Mouse (Mus musculus) retina, postnatal 7 days (tissue): Measurements from ENCODE around the gene Zfp109.
"Not testable (repeated sequence)": the region's sequence is repeated elsewhere in the genome, so short reads cannot be mapped to it uniquely, and the experiment has no call there.

Experiments
- DNase-seq: peaks from one replicate; pipeline ENCODE4 v3.0.0-alpha.2; 2012; ENCODE audit warnings: low read depth, low spot score

Gene Zfp109

DNA sequence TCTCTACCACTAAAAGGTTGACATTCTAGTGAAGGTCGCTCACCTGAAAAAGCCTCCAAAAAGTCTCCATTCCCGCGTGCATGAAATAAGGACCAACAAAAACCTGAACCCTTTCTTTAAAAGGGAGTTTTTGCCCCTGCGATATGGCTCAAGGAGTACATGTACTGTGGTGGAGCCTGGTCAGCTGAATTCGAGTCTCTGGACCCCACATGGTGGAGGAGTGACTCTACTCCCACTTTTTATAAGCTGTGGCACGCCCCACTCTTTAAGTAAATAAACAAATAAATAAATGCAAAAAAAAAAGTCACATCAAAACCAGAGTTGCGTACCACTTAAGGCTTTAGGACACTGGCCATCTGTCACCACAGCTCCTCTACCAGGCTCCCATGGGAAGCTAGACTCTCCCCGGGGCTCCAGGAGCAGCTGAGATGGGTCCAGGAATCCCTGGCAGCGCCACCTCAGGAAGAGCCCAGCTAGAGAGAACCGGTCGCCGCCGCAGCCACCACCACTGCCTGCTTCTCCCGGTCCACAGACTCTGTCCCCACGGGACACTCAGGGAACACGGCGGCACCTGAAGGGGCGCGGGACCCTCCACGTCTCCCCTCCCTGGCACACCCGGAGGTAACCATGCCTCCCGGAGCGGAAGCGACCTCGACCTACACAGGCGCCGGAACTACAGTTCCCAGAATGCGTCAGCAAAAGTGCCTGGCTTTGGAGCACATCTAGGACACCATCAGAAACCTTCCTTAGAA, at the start of gene Zfp109:
Gene Zfp109, minus strand, starts transcription at position 521 of the 752 bp plus-strand sequence.
- DNase-seq: peak; percentile 42

DNA sequence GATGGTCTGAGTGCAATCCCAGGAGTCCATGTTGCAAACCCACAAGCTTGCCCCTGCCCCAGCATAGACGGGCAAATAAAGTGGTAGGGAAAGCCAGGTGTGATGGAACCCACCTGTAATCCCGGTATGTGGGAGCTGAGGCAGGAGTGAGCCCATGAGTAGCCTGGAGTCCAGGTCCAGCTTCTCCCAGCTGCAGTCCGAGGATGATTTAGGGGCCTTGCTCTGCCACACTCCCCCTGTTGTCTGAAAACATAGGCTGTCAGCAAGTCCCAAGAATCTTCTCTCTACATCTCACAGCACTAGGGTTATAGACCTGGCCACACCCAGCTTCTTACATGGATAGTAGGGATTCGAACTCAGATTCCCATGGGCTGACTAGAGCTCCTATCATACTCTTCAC, 49.6 kb upstream of the Zfp109 start:
- DNase-seq: no peak

DNA sequence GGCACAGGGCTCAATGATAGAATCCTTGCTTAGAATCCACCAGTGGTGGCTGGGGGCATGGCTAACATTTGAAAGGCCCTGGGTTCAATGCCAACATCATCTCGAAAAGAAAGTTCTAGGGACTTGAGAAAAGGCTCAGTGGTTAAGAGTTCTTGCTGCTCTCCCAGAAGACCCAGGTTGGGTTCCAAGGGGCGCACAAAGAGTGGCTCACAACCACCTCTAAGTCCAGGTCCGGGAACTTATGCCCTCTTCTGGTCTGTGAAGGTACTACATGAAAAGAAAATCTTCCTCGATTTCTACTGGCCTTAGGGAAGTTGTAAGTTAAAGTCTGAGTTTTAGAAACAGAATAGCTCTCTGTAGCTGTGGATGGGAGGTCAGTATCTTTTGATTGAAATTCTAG, 48.7 kb upstream of the Zfp109 start:
- DNase-seq: no peak

DNA sequence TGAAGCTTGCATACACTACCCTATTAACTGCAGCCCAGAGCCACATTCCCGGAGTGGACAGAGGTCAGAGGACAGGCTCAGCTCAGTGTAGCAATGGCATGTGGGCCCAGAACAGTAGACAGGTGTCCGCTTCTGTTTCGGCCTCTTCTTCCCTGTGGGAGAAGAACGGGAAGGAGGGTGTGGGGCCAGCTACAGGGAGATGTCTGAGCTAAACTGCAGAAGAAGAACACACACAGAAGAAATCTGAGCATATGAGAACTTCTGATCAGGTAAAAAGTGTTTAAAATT, 43.4 kb upstream of the Zfp109 start:
- DNase-seq: no peak

DNA sequence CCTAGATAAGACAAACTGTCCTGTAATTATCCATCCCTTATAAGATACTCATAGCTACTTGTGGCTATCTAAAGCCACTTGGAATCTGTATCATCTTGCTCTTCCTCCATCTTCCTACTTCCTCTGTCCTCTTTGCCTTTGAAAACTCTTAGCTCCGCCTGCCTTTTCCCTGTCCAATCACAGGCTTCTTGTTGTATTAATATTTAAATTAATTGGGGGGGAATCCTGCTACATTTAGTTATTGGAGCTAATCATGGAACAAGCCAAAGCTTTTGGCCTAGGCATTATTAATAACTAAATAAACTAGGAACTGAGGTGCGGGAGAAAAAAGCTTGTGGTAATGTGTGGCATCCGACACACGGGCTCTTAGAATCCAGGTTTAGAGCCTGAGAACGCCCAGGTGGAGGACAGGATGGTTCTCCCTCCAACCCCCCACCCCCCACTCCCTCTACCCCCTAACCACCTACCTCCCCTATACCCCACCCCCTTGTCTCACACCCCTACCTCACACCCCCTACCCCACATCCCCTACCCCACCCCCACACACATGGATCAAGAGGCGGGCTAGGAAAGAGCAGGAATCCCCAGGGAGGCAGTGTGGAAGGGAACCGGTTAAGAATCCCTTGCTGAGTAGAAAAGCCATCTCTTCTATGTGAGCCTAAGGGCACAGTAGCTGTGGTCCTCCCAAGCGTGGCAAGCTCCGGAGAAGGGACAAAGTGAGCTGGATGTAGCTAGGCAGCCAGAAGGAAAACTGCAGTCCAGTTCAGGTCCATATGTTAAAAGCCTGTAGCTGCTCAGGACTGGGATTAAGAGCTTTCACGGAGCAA, 42.9 kb upstream of the Zfp109 start:
- DNase-seq: no peak

DNA sequence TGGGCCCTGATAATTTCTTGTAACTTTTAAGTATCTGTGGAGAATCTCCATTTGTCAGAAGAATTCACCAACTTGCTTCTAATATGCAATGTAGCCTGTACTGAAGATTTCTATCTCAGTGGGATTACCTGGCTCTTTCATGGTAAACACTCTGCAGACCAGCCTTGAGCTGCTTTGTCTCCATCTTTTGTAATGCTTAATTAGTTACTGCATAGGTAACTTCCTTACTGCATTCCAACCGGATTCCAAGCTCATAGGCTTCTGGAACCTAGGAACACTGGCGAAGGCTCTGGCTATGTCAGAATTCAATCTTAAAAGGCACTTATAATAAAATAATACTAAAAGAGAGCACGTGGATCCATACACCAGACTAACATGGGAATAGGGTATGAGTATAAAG, 41.4 kb upstream of the Zfp109 start:
- not testable (repeated sequence) for DNase-seq

DNA sequence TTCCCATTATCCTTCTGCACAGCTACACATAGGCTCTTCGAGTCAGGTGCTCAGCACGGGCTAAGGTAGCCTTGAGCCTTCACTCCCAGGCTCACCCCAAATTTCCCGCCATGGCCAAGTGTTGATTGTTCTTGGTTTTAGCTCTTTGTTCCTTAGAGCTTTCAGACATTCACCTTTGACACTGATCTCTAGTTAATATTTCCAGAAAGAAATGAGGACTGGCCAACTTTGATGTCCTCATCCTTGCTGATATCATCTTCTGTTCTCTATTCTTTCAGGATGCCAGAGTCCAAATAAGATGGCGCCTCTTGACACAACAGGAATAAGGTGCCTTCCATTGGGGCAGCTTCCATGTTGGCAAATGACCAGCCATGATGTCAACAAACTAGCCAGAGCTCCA, 37.1 kb upstream of the Zfp109 start:
- DNase-seq: no peak

DNA sequence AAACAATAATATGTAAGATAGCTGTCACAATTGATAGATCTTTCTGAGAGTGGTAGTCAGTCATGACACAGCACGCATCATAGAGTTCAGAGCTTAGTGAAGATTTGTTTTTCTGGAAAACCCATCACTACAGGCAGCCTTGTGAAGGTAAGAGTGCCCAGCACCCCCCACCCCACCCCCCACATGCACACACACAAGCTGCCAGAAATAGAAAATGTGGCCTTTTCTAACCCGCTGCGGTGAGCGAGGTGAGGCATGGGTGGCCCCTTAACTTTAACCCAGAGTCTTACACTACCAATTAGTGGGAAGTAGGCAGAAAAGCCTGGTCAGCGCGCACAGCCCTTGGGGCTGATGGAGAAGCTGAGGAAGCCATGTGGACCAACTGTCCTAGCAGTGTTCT, 33.8 kb upstream of the Zfp109 start:
- DNase-seq: no peak

DNA sequence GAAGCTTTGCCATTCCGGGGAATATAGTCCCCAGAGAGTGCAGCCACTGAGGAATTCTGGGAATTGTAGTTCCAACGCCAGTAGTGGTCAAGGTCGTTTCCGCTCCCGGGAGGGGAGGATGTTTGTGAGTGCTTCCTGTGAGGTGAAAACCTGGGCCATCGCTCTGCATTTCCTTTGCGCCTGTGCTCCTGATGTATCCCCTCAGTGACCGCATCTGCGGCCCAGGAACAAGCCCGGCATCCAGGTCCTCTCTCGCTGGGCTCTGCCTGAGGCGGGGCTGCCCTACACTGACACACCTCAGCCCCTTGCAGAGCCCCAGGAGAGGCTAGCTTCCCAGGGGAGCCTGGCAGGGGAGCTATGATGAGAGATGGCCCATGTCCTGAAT, 32.9 kb upstream of the Zfp109 start, which contains the start of gene Zfp93:
Gene Zfp93, plus strand, starts transcription at position 133 of the 385 bp plus-strand sequence.
- DNase-seq: peak; percentile 74

DNA sequence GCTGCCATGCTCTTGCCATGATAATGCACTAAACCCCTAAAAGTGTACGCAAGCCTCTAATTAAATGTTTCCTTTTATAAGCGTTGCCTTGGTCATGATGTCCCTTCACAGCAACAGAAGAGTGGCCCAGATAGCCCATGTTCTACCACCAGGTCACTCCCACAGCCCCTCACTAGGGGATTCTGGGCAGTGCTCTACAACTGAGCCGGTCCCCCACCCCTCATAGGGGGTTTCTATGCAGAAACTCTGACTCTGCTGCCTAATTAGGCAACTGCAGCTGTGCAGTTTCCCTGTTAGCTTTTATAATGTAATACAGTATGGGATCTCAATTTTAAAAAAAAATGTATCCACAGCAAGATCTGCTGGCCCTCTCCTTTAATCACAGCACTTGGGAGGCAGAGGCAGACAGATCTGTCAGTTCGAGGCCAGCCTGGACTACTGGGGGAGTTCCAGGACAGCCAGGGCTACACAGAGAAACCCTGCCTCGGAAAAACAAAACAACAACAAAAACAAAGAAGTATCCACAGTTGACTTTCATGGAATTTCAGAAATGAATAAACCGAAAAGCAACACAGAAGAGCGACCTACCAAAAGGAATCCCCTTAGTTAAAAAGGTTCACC, 32.4 kb upstream of the Zfp109 start:
- DNase-seq: no peak

DNA sequence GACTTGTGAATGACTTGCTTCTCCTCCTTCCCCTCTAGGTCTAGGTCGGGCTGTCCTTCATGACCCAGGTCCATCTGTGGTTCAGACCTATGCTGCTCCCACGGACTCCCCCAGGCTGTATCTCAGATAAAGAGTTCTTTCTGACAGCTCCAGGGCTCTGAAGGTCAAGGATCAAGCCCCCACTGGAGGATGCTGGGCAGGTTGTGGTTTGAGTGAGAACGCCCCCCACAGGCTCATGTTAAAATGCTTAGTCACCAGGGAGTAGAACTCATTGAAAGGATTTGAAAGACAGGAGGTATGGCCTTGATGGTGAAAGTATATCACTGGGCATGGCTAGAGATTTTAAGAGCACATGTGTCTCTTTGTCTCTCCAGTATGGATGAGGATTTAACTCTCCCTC, 31.9 kb upstream of the Zfp109 start:
- no peak for DNase-seq

DNA sequence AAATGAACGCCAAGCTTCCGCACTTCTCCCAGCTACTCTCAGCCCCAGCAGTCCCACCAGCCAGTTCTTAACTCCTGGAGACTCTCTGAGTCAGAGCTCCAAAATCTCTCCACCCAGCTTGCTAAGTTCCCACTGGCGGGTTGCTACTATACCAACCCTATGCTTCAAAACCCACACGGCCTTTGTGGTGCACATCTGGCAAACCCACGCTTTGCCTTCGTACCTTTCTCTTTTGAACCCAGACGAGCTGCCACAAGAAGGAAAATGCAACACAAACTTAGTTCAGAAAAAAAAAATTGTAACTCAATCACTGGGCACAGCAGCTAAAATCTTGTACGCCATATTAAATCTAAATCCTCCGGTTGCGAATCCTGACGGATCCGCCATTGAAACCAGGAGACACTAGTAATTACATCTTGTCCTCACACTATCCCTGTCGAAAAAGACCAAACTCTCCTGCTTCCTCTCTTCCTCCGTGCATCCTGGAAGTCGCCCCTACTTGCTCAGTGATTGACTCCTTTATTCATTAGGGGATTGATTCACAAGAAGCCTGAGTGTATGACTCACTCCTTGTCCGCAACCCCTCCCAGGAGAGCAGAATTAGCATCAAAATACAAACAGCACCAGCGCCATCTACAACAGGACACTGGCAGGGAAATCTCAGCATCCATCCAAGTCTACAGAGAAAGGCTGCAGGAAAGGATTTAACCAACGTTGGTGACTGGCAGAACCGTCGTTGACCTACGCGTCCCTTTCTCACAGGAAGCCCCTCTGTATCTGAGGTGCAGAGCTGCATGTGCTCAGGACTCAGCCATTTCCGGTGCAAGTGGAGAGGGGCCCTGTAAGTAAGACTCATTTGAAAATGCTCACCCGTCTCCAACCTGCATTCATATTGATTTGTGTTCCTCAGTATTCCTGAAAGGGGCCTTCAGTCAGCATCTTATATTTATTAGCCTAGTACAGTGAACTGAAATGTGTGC, 31.1 kb upstream of the Zfp109 start:
- DNase-seq: no peak

DNA sequence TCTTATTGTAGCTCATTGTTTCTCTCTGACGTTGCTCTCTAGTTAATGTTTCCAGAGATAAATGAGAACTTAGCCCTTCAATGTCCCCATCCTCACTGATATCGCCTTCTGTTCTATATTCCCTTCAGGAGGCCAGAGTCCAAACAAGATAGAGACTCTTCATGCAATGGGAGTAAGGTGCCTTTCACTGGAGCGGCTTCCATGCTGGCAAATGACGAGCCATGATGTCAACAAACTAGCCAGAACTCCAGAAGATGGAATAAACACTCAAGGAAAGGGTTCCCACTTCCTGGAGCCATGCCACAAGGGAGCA, 22.6 kb upstream of the Zfp109 start:
- DNase-seq: no peak

DNA sequence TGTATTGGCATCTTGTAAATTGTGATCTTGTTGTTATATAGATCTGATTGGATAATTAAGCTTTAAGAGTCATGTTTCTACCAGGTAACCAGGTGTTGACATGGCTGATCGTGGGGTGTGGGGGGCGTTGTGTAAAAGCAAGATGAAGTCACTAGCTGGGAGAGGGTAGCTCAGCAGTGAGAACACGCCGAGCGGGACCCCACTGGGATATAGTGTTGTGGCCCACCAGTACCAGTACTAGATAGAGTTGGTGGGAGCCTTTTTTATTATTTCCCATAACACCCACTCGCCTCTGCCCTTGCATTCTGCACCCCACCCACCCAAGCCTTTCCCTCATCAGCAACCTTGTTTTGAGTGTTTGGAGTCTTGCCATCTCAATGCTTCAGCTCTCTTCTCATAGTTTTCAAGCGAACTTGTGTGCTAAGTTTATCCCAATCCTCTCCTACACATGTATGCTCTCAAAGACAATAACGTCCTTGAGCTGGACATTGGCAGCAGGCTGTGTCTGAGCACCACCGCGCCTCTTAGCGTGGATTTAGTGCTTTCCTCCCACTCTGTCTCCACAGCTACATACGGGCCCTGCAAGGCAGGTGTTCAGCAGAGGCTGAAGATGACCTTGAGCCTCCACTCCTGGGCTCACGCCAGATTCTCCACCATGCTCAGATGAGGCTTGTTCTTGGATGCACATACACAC, 22.1 kb upstream of the Zfp109 start:
- DNase-seq: no peak

DNA sequence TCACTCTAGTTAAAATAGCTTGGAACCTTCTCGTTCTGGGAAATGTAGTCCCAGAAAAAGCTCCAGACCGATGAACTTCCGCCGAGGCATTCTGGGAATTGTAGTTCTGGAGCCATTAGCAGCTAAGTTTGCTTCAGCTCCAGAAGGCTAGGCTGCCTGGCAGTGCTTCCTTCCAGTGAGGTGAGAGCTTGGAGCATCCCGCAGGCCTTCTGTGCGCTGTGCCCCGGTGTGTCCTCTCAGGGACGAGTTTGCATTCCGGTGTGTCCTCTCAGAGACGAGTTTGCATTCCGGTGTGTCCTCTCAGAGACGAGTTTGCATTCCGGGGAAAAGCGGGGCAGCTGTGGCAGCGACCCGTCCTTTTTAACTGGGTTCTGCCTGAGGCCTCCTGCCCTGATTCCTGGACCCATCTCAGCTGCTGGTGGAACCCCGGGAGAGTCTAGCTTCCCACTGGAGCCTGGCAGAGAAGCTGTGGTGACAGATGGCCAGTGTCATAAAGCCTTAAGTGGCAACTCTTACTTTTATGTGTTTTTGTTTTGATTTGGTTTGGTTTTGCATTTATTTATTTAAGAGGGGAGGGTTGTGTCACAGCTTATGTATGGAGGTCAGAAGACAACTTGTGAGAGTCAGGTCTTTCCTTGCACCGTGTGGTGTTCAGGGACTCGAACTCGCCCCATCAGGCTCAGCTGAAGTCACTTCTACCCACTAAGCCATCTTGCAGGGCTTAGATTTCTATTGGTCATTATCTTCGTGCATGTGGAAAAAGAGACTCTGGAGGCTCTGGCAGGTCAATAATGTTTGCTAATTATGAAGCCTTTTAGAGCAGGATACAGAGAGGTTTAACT, 17.5 kb upstream of the Zfp109 start, which contains the start of gene Zfp108:
Gene Zfp108, plus strand, starts transcription at position 162 of the 842 bp plus-strand sequence.
- peak; percentile 79 for DNase-seq

DNA sequence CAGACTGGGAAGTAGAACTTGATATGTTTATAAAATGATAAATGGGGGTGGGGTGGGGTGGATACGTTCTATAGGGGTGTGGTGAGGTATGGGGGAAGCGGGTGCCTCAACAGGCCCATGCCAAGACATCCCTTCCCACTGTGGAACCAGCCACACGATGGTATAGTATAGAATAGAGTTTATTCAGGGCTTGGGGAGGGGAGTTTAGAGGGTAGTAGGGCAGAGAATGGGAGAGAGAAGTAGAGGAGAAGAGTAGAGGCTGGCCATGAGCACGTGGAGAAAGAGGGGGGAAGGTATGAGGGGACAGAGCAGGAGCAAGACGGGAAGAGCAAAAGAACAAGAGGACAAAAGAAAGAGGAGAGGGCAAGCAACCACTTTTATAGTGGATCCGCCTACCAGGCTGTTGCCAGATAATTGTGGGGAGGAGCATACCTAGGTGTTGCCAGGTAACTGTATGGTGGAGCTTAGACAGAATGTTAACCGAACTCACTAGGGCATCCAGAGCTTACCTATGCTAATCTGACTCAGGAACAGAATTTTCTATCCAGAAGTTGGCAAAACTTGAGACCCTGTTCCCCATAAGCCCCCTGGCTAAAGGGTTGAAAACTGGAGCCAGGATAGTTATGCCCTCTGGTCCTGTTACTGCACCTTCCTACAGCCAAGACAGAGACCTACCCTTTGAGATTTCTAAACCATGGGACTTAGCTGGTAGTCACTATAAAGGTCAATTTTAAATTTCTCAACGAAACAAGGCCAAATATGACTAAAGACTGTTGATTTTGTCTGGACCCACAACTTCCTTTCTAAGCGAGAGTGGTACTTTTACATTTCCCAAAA, 16.6 kb upstream of the Zfp109 start:
- no peak for DNase-seq

DNA sequence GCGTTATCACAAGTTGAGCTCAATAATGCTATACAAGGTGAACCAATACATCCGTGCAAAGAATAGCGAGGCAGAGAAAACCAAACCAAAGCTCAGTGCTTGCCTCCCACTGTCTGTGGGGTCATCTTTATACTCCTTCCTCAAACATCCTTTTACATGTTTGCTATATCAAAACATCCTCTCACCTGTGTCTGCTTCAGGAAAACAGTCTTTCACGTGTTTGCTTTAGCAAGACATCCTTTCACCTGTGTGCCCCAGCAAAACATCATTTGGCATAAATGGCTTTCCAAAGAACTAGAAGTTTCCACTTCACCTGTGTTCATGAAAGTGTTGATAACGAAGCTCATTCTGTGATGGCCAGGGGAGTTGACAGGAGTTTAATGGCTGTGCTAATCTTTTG, 26.0 kb downstream of the Zfp109 start, which contains the start of gene Zfp111:
Gene Zfp111, minus strand, starts transcription at position 101 of the 400 bp plus-strand sequence.
- no peak for DNase-seq

DNA sequence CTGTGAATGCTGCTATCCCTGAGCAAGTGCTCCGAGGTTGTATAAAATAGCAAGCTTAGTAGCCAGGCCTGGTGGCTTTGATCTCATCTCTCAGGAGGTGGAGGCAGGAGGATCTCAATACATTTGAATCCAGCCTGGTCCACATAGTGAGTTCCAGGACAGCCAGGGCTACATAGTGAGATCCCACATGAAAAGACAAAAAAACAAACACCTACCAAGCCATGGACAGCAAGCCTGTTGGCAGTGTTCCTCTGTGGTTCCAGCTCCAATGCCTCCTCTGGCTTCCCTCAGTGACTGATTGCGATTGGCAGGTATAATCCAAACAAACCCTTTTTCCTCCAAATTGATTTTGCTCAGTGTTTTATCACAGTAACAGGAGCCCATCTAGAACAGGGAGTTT, 27.1 kb downstream of the Zfp109 start:
- DNase-seq: no peak

DNA sequence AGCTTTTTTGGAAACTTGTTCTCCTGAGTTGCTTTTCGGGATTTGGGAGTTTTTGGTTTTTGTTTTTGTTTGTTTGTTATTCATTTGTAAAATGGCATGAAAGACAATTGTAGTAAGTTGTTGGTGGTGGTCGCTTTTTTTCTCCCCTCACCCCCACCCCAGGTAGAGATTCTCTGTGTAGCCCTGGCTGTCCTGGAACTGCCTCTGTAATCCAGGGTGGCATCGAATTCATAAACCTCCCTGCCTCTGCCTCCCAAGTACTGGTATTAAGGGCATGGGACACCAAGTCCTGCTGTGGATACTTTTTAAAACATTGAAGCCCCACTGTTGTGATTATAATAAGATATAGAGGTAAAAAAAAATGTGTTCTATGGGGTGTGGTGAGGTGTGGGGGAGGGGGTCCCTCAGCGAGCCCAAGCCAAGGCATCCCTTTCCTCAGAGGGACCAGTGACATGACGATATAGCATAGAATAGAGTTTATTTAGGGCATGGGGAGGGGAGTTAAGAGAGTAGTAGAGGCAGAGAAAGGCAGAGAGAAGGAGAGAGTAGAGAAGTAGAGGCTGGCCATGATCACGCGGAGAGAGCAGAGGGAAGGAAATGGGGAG, 29.0 kb downstream of the Zfp109 start:
- DNase-seq: no peak
